Mouse (Mus musculus) kidney, adult 2 months (tissue): ENCODE measurements around the gene Cd19. TPM values are rescaled to one million over a fixed set of nuclear protein-coding genes. Genes with fewer than 3 reads are reported as not detected.

ENCODE experiments used
- DNase-seq: peaks from one replicate; pipeline ENCODE4 v3.0.0; 2021
- H3K27ac ChIP-seq: fragments of 200-500 bp; 2 replicates; pipeline ENCODE4 v1.5.1; 2012; ENCODE audit warnings: low read depth, low read length, control low read depth, inconsistent platforms; ENCODE audit not compliant: insufficient read depth
- H3K27me3 ChIP-seq: fragments of 200-500 bp; replicated peaks from 2 replicates; pipeline ENCODE4 v1.6.1; 2012; ENCODE audit warnings: mild to moderate bottlenecking, moderate library complexity, low read length, inconsistent platforms; ENCODE audit not compliant: control insufficient read depth, insufficient read depth
- H3K36me3 ChIP-seq: fragments of 200-500 bp; 2 replicates; pipeline ENCODE4 v1.6.1; 2012; ENCODE audit warnings: mild to moderate bottlenecking, moderate library complexity, low read length, inconsistent platforms; ENCODE audit not compliant: control insufficient read depth, insufficient read depth
- H3K4me1 ChIP-seq: fragments of 200-500 bp; 2 replicates; pipeline ENCODE4 v1.6.1; 2011; ENCODE audit warnings: low read length; ENCODE audit not compliant: control insufficient read depth, insufficient read depth
- H3K4me3 ChIP-seq: fragments of 200-500 bp; 2 replicates; pipeline ENCODE4 v1.5.1; 2011; ENCODE audit warnings: mild to moderate bottlenecking, low read depth, low read length, control low read depth; ENCODE audit not compliant: insufficient read depth
- CTCF ChIP-seq: fragments of 200-500 bp; conservative IDR thresholded peaks from 2 replicates; pipeline ENCODE4 v1.5.1; 2011; ENCODE audit warnings: low read depth, mild to moderate bottlenecking, control low read depth, low read length, moderate library complexity, mixed read lengths; ENCODE audit not compliant: insufficient read depth, insufficient read length
- POLR2A ChIP-seq: fragments of 200-500 bp; IDR thresholded peaks from one replicate; pipeline ENCODE4 v1.6.1; 2011; ENCODE audit warnings: low read depth, low read length, control low read depth
- WGBS: fragments of 180-500 bp; shearing (Covaris S2); methylation state at CpG from one replicate; pipeline ENCODE4 v1.1.7; 2018; 5-methylcytosine and 5-hydroxymethylcytosine counted together
- polyA plus RNA-seq: library from polyadenylated mRNA; depleted of rRNA; stranded (reverse); fragments of >200 nt; gene quantifications from 2 replicates; pipeline ENCODE4 v1.2.3, GENCODE M21; 2012; rRNA removed

Gene Cd19
- polyA plus RNA-seq, result 0.48 and 8.4 TPM in 2 replicates

DNA sequence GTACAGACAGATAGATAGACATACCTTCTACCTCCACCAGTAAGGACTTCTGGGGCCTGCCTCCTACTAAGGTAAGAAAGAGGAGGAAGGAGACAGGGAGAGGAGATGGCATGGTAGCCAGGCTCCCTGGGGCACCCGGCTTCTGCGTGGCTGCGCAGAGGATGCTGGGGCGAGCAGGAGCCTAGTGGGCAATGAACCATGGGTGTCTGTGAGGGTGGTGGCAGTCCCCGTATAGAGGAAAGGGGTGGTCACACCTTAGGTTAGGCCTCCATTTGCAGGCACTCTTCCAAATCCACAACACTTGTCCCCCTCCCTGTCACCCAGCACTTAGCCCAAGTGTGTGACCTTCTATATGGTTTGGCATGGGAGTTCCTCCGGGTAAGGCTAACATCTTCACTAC, at the start of gene Cd19:
Cd19 (minus strand) TSS at position 165 of the 400 bp plus-strand sequence.
- no peak within 1 kb of the TSS for H3K27ac ChIP-seq
- no peaks in the 10 kb centered on the region for H3K4me1 ChIP-seq
- H3K36me3 ChIP-seq, result no peaks in the 10 kb centered on the region
- no peak for TF ChIP-seq CTCF
- TF ChIP-seq POLR2A, result no peak
- 82% methylated on average over 6 of the region's 6 CpGs for WGBS
- H3K27me3 ChIP-seq, result no peaks in the 10 kb centered on the region
- H3K4me3 ChIP-seq, result no peak within 1 kb of the TSS
- no peak for DNase-seq

- Histone ChIP-seq H3K4me3 (no peak overlapping the region), H3K36me3 (no peaks in the 10 kb centered on the region; the same call in 1 of the 2 replicates), H3K27me3 (no peaks in the 10 kb centered on the region), H3K4me1 (no peaks in the 10 kb centered on the region), H3K27ac (no peak overlapping the region)
- WGBS, result 78% methylated on average over 4 of the region's 4 CpGs
- DNase-seq, result no peak
- TF ChIP-seq POLR2A (no peak), CTCF (no peak)
These were observed 49.4 kb upstream of the Cd19 start for GRCm38 (mm10) chr7:126464121-126464520.

- 63% methylated on average over 4 of the region's 4 CpGs for WGBS
- DNase-seq, result no peak
- TF ChIP-seq POLR2A (no peak), CTCF (no peak)
- no peak overlapping the region for H3K27ac ChIP-seq
- no peaks in the 10 kb centered on the region for H3K27me3 ChIP-seq
- no peaks in the 10 kb centered on the region for H3K36me3 ChIP-seq
- no peak overlapping the region for H3K4me3 ChIP-seq
- no peaks in the 10 kb centered on the region for H3K4me1 ChIP-seq
These were observed 48.9 kb upstream of the Cd19 start for GRCm38 (mm10) chr7:126463547-126463946.

DNA sequence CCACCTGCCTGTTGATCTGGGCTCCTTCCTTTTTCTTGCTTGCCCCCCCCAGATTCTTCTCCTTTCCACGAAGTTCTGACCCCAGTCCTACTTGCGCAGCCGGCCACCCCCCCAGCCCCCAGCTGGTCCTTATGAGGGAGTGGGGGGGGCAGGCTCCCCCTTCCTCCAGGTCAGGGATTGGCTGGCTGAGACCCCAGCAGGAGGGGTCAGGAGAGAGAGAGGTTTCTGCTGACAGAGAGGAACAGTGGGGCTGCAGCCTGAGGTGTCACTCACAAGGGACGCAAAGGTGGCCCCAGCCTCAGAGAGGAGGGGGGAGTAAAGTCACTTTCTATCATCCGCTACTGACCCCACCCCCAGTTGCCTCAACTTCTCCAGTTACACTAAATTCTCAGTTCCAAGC, 48.3 kb upstream of the Cd19 start, which contains the start of gene Atp2a1:
Atp2a1 (minus strand) TSS at position 105 of the 400 bp plus-strand sequence.
- H3K27me3 ChIP-seq, result no peaks in the 10 kb centered on the region
- H3K36me3 ChIP-seq, result no peaks in the 10 kb centered on the region
- no peak for DNase-seq
- 70% methylated on average over 5 of the region's 5 CpGs for WGBS
- no peak for TF ChIP-seq CTCF
- no peaks in the 10 kb centered on the region for H3K4me1 ChIP-seq
- no peak within 1 kb of the TSS for H3K27ac ChIP-seq
- H3K4me3 ChIP-seq, result no peak within 1 kb of the TSS

DNA sequence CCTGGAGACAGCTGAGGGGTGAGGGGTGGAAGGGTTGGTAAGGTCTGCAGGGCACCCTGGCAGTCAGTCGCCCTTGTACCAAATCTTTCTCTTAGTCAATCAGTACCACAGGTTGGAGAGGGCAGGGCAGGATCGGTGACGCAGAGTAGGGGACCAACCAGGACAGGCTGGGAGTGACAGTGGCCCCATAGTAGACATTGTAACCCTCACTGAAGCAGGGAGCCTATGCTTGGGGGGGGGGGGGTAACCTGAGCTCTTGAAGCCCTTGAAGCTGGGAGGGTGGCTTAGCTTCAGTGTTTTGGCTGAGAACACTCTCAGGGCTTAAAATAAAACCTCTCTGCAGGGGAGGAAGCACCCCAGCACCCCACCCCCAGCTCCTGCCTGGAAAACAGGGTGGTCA, 46.9 kb upstream of the Cd19 start:
- no peaks in the 10 kb centered on the region for H3K27me3 ChIP-seq
- no peak overlapping the region for H3K27ac ChIP-seq
- H3K4me3 ChIP-seq, result no peak overlapping the region
- WGBS, result 74% methylated on average over 3 of the region's 3 CpGs
- DNase-seq, result no peak
- H3K4me1 ChIP-seq, result no peaks in the 10 kb centered on the region
- no peaks in the 10 kb centered on the region for H3K36me3 ChIP-seq
- no peak for TF ChIP-seq CTCF
- no peak for TF ChIP-seq POLR2A

GRCm38 (mm10) chr7:126460623-126461399, 46.1 kb upstream of the Cd19 start:
- Histone ChIP-seq H3K36me3 (no peaks in the 10 kb centered on the region), H3K4me3 (no peak overlapping the region), H3K27ac (no peak overlapping the region), H3K4me1 (no peaks in the 10 kb centered on the region), H3K27me3 (no peaks in the 10 kb centered on the region)
- TF ChIP-seq POLR2A (no peak), CTCF (no peak)
- 59% methylated on average over 10 of the region's 10 CpGs for WGBS
- DNase-seq, result no peak

DNA sequence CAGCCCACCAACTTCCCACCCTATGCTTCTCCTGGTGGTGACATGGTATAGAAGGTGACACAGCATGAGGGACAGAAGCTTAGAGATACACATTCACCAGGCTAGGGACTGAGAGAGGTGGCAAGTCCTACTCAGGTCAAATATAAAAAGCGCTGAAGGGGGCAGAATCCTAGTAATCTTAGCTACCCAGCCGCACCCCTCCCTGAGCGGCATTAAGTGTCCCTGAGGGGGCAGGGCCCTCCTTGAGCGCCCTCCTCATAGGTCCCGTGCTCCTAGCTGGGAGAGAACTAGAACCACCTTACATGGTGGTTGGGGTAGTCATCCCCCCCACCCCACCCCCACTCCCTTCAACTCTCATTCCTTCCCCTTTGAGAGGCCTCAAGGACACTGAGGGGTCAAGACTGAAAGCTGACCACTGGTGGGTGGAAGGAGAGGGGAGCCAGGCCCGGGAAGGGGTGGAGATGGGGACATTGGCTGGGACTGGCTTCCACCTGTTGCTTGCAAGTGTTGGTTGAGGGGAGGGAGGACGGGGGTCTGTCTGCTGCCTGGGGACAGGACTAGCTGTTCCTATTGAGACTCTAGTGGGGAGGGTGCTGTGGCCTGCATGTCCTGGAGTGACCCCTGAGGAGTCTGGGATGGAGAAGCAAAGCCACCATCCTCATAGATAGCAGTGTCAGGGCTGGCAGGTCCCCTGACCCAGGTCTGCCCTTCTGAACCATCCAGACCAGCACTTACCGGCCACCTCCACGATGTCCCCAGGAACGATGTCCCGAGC, 44.3 kb upstream of the Cd19 start:
- no peaks in the 10 kb centered on the region for H3K36me3 ChIP-seq
- 63% methylated on average over 11 of the region's 11 CpGs for WGBS
- TF ChIP-seq CTCF (no peak), POLR2A (no peak)

GRCm38 (mm10) chr7:126458225-126458624, 43.5 kb upstream of the Cd19 start:
- Histone ChIP-seq H3K4me3 (no peak overlapping the region), H3K4me1 (no peaks in the 10 kb centered on the region), H3K27me3 (no peaks in the 10 kb centered on the region), H3K36me3 (no peaks in the 10 kb centered on the region), H3K27ac (no peak overlapping the region)
- no peak for DNase-seq
- WGBS, result 78% methylated on average over 5 of the region's 5 CpGs
- TF ChIP-seq CTCF (no peak), POLR2A (no peak)

More for the DNA sequence above, 44.3 kb upstream of the Cd19 start:
- Histone ChIP-seq H3K27ac (no peak overlapping the region), H3K4me1 (no peaks in the 10 kb centered on the region), H3K4me3 (no peak overlapping the region), H3K27me3 (no peaks in the 10 kb centered on the region)
- no peak for DNase-seq
